Mouse (Mus musculus): ENCODE results near the gene Hspa4.
"Not testable (repeated sequence)": the region's sequence is repeated elsewhere in the genome, so short reads cannot be mapped to it uniquely, and the experiment has no call there.

Hspa4 gene

GRCm38 (mm10) chr11:53306965-53307364, 6.7 kb upstream of the Hspa4 start:
- DNase-seq, result no peak

DNA sequence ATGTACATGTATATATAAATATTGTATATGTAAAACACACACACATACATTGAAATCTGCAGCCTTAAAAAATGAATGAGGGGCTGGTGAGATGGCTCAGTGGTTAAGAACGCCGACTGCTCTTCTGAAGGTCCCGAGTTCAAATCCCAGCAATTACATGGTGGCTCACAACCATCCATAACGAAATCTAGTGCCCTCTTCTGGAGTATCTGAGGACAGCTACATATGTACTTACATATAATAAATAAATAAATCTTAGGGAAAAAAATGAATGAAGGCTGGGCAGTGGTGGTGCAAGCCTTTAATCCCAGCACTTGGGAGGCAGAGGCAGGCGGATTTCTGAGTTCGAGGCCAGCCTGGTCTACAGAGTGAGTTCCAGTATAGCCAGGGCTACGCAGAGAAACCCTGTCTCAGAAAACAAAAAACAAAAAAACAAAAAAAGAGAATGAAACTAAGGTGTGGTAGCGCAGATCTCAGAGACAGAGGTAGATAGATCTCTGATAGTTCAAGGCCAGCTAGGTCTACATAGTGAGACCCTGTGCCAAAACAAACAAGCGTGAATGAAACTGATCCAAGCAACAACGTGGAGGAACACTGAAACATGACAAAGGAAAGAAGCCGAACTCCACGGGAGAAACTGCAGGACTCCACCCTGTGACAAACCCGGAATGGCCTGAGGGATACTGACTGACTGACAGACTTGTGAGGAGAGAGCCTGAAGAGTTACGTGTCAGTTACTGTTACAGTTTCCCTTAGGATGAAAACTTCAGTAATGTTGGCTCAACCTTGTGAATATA, 4.0 kb upstream of the Hspa4 start:
- DNase-seq, result no peak

- no peak for DNase-seq
Observed at GRCm38 (mm10) chr11:53301167-53301515, 884 bp upstream of the Hspa4 start.

GRCm38 (mm10) chr11:53299551-53300329, 517 bp downstream of the Hspa4 start:
- peak; percentile 52 for DNase-seq

GRCm38 (mm10) chr11:53297947-53298860, 2.1 kb downstream of the Hspa4 start:
- no peak for DNase-seq

- no peak for DNase-seq
Observed at GRCm38 (mm10) chr11:53296880-53297279, 3.4 kb downstream of the Hspa4 start.

- DNase-seq, result no peak
Observed at GRCm38 (mm10) chr11:53294441-53294840, 5.8 kb downstream of the Hspa4 start.

- DNase-seq, result no peak
Observed at GRCm38 (mm10) chr11:53290871-53291270, 9.4 kb downstream of the Hspa4 start.

- not testable (repeated sequence) for DNase-seq
Observed at GRCm38 (mm10) chr11:53290187-53290586, 10.1 kb downstream of the Hspa4 start.

DNA sequence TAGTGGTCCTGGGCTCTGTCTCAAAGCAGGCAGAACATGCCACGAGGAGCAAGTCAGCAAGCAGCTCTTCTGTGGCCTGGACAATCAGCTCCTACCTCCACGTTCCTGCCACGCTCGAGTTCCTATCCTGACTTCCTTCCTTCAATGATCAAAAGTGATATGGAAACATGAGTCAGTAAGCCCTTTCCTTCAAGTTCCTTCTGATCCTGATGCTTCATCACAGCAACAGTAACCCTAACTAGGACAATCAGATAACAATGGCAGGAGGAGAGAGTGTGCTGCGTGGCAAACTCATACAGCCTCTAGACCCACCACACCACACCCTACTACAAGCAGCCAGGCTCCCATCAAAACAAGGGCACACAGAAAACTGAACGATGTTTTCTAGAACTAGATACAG, 14.4 kb downstream of the Hspa4 start:
- no peak for DNase-seq

- no peak for DNase-seq
Observed at GRCm38 (mm10) chr11:53278411-53278810, 21.8 kb downstream of the Hspa4 start.

DNA sequence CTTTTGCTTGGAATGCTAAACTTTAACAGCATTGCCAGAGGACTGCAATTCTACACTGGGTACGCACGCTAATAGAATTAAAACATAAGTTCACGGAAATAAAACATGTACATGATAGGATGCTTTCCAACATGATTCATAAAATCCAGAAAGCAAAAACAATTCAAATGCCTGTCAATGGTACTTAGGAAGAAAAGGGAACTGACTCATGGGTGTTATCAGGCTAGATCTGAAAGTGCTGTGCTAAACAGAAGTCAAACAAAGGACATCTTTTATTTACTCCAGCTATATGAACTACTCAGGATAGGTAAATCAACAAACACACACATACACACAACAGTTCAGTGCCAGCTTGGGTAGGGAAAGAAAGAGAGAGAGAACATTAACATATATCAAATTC, 24.9 kb downstream of the Hspa4 start:
- DNase-seq, result no peak

DNA sequence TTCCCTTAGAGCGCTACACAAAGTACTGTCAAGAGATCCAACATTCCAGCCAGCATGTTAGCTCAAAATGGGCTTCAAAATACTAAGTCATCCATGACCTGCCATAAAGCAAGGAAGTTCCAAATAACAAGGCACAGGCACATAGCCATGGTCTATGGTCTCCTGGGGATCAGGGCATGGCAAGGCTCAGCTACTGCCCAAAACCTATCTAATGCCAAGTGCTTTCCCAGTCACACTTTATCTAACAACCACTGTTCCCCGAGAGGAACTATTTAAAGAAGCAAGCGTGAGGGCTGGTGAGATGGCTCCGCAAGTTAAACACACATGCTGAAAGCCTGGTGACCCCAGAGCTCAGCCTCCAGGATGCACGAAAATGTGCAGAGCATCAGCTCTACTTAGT, 26.9 kb downstream of the Hspa4 start:
- DNase-seq, result no peak

DNA sequence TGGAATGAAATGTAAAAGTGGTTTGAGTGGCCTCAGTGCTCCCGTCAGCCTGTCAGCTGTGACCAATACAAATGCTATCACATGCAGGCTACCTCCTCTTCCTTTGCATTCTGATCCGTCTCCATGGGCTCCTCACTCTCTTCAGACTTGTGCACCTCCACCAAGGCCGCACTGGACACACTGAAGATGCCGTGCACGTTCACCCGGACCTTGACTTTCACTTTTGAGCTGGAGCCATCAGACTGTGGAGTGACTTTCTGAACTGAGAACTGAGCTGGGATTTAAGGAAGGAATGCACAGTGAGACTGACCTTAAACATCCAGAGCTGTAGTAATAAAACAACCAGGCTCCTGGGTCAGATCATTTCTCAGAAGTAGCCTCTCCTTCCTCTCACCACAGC, 30.7 kb downstream of the Hspa4 start:
- DNase-seq, result no peak

- no peak for DNase-seq
Observed at GRCm38 (mm10) chr11:53260556-53260955, 39.7 kb downstream of the Hspa4 start.

DNA sequence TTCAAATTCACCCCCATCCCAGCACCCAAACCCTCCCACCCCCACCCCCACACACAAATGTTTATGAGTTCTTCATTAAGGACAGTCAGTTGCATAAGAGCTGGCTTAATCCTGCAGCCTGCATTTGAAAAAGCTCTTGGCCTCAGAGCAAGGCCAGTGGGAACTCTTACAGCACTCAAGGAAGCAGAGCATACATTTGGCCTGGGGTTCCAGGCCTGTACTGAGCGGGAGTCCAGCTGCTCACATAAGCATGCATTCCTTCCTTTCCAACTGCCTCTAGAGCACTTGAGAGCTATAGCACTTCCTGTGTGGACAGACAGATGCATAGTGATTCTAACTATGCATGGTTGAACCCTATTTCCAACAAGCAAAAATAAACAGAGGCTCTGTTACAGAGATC, 40.2 kb downstream of the Hspa4 start:
- DNase-seq, result no peak

GRCm38 (mm10) chr11:53259047-53259632, 41.1 kb downstream of the Hspa4 start:
- DNase-seq, result no peak

GRCm38 (mm10) chr11:53256914-53257313, 43.3 kb downstream of the Hspa4 start:
- DNase-seq, result no peak

DNA sequence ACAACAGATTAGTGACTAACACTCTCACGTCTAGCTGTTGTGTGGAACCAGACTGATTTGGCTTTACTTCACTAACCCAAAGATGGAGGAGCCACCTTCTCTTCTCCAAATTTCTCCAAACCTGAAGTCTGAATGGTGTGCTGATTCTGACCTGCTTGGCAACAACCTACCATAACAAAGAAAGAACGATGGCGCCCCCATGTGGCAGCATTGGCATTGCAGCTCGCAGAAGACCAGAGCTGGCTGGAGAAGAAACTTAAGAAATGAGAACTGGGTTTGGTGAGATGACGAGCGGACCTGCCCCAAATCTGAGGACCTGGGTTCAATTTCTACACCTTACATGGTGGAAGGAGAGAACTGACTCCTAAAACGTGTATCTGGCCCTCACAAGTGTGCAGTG, 45.3 kb downstream of the Hspa4 start:
- peak; percentile 68 for DNase-seq

DNA sequence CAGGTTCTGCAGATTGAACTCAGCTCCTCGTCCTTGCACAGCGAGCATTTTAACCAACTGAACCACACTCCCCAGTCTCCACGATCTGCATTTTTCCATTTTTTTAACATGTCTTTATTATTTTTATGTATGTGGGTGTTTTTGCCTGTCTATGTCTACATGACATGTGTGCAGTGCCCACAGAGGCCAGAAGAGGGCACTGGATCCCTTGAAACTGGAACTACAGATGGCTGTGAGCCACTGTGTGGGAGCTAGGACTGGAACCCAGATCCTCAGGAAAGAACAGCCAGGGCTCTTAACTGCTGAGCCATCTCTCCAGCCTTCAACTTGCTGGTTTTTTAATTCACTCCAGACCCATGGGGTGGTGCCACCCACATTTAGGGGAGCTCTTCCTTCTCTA, 45.8 kb downstream of the Hspa4 start:
- DNase-seq, result no peak

DNA sequence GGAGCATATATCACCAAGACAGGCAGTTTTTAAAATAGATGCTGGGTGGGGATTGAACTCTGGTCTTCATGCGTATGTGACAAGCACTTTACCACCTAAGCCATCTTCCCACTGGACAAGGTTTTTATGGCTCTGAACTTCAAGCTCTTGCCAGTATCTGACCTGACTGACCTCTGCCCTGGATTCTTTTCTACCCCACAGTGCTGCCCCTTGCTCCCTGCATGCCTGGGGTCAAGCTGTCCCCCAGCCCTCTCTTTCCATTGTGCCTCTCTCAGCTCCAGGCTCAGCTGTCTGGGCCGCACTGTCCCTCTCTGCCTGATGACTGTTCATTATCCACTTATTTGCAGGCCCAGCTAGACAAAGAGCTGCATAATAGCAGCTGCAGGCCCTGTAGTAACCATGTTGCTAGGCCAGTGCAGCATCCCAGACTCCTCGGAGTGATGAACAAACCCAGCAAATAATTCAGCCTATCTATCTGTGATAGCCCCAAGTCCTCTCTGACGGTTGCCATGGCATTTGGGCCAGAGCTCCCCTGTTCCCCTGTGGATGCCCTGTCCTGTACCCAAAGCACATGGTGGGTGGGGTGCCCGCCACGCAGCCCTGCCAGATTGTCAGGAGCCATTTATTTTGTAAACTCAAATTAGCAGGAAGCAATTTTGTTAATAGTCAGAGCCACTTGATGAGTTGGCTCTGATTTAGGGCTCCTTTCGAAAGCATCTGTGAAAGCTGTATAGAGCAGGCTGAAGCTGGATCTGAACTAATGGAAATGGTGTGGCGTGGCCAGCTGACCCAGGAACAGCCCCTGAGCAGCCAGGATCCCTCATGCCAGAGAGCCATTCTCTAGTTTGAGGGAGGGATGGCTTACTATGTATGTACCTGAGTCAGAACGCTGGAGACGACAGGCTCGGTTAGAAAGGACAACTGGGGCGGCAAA, 47.8 kb downstream of the Hspa4 start:
- no peak for DNase-seq

DNA sequence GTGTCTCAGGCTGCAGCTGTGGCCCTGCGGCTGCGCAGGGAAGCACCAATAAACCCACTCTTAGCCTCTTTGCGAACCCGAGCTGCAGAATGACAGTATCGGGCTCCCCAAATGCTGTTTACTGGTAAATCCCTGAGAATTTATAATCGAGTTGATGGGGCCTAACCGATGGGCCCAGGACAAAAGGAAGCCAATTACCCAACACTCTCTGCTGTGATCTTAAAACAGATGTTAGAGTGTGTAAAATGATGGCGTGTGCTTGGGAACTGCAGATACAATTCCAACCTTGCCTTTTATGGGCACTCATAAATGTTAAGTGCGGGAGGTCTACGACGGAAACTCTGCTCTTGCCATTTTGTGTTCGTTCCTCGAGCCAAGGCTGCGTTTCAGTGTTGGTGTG, 49.5 kb downstream of the Hspa4 start:
- DNase-seq, result no peak
